Mouse (Mus musculus): ENCODE results near the gene Lrrfip1.

Lrrfip1 gene

DNA sequence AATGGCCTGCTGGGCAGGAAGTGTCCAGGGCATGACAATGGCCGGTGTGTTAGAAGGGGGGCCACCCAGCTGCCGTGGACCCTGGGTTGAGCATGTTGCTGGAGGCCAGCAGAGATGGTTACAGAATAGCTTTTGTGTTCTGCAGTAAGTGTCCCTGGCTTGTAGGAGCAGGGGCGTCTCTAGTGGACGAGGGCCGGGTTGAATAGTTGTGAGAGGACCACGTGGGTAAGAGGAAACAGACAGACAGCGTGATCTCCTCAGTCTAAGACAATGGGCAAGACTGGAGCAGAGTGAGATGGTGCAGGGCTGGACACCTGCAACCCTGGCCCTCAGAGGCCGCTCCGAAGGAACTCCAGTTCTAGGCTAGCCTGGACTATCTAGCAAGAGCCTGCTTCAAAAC is 57.2 kb downstream of the Lrrfip1 start:
- DNase-seq (ENCODE audit: low read depth, low spot score), result no peak

DNA sequence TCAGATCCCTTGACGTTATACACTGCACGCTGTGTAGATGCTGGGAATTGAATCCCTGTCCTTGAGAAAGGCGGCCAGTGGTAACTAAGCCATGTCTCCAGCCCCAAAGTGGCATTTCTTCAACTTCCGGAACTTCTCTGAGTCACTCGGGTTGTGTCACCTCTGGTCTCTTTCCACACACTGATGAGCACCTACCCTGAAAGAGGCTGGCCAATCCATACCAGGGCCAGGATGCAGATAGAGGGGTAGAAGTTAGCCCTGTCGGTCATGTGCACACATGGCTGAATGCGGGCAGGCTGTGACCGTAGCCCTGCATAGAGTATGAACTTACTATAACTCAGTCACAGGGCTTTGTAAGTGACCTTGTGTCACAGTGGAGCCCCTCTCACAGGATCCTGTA is 57.9 kb downstream of the Lrrfip1 start:
- no peak for DNase-seq (ENCODE audit: low read depth, low spot score)

DNA sequence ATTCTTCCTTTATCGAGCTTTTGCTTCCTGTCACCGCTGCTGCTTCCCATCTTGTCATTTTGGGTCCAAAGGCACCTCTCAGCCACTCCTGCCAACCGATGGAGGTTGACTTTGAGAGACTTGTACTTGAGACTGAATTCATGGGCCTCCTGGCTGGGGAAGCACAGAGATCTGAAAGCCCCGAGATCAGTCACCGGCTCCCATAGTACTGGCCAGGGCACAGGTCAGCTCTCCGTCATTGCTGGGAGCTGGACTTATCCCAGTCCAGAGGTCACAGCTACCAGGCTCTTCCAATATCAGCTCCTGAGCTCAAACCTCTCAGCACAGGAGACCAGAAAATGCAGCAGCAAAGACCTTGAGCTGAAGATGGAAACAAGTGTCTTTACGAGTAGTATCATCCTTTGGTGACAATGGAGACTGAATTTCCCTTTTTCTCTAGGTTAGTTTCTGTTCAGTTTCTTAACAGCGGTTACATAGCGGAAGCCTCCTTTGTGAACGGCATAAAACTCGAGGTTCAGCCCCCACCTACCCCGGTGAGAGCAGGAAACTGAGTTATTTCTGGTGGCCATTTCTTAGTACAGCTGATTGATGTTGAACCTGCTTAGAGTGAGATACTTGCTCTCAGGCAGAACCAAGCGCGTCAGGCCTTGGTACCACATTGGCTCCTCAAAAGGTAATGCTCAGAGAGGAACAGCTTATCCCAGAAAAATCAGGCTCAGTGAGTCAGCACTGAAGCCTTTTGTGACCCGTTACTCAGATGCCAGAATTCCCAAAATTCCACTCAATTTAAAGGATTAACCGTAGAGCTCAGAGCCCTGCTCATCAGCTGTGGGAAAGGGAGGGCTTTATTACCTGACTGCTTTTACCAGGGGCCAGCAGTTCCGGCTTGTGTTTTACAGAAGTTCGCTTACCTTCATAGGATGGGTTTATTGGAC is 59.0 kb downstream of the Lrrfip1 start:
- no peak for DNase-seq (ENCODE audit: low read depth, low spot score)

DNA sequence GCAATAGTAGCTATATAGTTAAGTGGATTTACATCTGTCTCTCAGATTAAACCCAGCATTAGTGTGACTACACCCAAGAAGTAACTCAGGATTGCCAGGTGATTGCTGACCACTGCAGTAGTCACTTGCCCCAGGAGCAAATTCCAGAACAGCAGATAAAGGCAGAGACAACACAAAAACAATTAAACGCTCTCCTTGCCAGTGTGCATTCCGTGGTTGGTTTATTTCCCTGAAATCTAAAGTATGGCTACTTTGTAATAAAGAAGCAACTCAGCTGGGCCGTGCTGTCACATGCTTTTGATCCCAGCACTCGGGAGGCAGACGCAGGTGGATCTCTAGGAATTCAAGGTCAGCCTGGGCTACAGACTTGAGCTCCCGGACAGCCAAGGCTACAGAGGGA is 59.7 kb downstream of the Lrrfip1 start:
- DNase-seq (ENCODE audit: low read depth, low spot score), result no peak

DNA sequence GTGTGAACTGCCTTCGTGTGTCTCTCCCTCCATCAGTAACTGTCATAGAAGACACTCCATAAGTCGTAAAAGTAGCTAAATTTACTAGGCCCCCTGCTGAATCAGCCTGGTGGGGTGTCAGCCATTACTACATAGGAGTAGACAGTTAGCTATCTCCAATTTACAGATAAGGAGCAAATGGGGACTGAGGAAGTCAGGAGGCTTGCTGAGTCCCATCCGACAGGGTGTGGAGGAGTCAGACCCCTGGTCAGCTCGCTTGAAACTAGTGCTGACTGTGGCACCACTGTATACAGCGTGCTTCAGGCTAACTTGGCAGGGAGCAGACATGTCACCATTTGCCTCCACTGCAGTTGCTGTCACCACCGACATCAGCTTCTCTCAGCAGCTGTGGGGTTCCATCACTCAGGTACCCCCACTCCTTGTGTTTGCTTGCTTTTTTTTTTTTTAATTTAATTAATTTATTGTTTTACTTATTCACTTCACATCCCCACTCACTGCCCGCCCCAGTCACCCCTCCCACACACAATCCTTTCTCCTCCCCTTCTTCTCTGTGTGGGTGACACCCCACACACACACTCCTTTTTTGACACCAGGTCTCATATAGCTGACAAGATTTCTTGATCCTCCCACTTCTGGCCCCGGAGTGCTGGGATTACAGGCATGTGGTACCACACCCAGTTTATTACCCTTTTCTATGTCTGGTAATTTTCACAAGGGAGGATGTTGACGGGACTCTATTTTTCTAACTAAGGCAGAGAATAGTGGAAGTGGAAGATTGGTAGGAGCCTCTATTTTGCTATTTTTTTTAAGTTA is 61.5 kb downstream of the Lrrfip1 start:
- DNase-seq (ENCODE audit: low read depth, low spot score), result no peak

DNA sequence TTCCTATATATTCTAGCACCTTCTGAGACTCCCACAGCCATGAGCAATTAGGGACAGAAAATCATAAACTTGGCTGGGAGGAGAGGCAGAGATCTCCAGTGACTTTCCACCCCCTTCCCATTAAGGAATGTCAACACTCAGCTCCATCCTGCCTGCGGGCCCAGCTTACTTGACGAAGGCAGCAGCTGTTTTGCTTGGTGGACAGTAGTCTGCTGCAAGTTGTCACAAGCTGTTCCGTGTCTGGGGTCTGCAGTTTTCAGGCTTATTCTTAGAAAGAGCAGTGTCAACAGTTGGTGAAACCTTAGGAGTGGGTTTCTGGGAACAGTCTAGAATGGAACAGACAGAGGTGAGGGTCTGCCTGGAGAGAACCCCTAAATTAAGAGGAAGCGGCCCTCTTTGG is 62.6 kb downstream of the Lrrfip1 start:
- no peak for DNase-seq (ENCODE audit: low read depth, low spot score)

DNA sequence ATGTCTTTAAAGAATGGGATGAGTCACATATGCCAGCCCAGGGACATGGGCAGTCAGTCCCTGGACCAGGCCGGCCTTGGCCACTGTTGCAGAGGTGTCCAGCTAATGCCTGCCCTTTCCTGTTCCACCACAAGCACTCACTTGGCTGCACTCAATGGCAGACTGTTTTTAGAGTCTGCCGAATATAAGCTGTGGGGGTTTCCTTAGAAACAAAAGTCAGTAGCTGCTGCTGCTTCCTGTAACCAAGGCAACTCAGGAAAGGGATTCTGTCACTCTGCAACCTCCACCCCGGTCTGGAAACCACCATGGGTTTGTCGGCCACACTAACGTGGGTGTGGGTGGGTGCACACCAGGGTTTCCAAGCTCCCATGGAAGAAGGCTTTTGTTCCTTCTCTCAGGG is 63.8 kb downstream of the Lrrfip1 start:
- DNase-seq (ENCODE audit: low read depth, low spot score), result no peak

DNA sequence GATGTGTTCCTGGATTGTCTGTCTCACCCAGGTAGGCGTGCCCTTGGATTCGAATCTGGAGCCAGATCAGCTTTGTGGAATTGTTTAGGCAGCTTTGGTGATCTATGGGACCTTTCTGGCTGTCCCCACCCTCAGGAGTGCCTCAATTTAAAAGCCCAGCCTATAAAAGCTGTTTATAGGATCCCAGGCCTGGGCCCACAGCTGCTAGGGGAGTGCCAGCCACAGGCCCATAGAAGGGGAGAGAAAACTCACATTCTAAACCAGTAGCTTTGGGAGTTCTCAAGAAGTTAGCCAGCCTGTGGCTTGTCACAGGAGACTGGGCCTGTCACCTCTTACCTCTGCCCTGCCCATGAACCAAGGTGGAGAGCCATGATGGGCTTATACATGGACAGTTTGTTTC is 65.5 kb downstream of the Lrrfip1 start:
- no peak for DNase-seq (ENCODE audit: low read depth, low spot score)

DNA sequence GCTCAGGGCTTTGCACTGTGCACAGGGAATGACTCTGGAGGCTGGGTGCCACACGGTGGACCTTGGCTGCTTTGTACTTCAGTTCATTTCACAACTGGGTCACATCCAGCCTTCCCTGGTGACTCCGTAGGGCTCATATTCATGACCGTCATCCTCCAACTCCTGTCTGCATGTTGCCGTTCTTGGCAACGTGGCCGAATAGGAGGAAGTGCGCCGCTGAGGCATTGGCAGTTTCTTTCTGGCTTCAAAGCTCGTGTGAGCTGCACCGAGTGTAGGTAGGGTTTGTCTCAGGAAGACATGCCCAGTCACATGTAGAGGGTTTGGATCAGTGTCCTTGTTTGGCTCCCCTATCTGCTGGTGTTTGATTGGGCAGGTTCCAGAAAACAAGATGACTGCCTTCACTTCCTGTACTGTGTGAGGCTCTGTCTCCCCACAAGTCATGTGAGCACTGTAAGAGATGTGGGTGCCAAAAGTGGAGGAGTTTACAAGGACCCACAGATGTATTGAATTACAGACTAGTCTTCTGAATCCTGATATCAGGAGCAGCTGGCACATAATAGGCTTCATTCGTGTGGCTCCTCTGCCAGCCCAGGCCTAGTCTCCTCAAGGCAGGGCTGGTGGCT is 66.5 kb downstream of the Lrrfip1 start:
- DNase-seq (ENCODE audit: low read depth, low spot score), result no peak

DNA sequence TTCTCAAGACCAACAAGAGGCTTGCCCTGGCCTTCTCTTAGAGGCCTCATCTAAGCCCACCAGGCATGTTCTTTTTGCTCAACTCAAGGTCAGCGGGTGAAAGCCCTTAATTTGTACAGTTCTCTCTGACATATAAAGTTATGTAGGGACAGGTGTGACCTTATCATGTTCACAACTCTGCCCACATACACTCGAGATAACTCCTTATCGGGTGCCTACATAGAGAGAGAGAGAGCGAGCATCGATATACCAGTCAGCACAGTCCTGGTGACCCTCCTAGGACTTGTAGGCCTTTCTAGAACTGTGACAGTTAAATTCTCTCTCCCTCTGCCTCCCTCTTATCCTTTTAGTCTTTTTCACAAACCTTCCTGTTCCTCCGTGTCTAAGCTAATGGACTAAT is 67.5 kb downstream of the Lrrfip1 start:
- no peak for DNase-seq (ENCODE audit: low read depth, low spot score)

DNA sequence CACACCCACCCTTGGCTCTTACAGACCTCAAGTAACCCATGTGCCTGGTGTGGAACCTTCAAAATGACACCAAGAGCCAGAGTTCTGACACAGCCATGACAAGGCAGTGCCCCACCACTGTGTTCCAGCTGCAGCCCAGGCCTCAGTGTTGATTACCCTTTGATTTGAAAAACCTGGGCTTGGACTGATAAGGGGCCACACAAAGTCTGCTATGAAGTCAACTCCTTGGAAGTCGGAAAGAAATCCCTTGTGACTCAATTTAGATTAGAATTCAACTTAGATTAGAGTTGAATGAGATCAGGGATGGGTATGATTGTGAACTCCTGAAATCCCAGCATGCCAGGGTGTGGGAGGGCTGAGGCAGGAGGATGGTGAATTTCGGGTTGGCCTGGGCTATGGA is 68.1 kb downstream of the Lrrfip1 start:
- no peak for DNase-seq (ENCODE audit: low read depth, low spot score)

DNA sequence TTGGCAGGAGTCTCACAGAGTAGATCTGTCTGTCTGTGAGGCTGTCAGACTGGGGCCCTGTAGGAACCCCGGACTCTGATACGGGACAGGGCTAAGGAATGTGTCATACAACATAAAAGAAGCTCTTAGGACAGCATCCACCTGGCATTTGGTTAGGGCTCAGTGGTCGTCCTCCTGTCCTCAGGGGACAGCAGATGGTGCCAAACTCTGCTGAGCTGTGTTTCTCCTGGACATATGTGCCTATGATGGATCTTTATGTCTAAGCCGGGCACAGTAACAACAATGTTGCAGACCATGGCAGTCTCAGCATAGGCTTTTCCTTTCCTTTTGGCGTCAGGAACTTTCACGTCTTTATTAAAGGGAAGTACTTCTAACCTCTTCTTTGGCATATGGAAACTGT is 69.2 kb downstream of the Lrrfip1 start:
- no peak for DNase-seq (ENCODE audit: low read depth, low spot score)

DNA sequence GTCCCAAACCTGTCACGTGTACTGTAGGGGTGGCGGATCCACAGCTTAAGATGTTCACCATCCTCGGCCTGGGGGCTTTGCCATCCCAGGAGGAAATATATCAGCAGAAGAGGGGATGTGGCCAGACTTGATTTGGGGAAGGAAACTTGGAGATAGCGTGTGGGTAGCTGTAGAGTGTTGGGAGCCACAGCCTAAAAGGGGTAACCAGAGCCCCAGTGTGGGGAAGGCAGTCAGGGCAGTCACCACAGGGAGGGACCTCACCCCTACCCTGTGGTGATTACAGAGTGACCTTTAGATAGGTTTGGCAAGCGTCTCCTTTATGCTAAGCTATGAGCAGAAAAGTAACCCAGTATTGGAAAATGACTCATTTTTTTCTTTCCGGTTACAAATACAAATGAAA is 71.0 kb downstream of the Lrrfip1 start:
- DNase-seq (ENCODE audit: low read depth, low spot score), result no peak

DNA sequence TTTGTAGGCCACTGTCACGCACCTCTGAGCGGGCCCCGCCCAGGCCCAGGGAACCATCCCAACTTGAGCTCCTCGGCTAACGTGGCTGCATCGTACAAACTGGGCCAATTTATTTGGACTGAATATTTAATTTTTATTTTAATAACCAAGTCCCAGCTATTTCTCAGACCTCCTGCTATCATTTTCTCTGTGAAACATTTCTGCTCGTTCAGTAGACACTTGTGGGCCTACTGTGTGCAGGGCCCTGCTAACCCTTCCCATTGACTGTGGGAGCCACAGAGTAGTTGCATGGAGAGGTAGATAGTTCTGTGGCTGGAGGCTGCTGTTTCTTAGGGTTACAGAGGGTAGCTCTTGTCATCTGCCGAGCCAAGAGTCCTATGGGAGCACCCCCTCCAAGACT is 72.0 kb downstream of the Lrrfip1 start:
- DNase-seq (ENCODE audit: low read depth, low spot score), result no peak

DNA sequence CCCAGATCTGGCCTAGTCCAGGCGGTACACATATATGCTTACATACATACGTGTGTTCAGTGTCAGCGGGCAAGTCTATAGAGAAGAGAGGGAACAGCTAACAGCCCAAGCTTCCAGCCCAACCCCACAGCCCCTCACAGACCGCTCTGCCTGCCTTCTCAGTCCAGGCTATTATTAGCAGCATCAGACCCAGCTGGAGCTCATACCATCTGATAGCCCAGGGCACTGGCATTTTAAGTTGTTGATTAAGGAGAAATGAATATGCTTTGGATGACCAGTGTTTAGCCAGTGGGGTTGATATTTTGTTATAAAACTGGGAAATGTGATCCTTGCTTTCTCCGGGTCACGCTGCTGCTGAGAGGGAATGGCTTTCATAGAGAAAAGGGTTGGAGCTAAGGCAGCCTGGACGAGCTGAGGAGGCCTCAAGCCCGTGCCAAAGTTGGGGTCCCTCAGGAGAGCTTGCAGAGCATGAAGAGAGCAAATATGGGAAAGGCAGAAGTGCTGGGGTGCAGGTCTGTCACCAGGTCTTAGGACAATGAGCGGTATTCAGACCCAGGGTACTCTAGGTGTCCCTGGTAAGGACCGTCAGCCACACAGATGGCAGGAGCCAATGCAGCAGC is 73.2 kb downstream of the Lrrfip1 start:
- DNase-seq (ENCODE audit: low read depth, low spot score), result no peak

DNA sequence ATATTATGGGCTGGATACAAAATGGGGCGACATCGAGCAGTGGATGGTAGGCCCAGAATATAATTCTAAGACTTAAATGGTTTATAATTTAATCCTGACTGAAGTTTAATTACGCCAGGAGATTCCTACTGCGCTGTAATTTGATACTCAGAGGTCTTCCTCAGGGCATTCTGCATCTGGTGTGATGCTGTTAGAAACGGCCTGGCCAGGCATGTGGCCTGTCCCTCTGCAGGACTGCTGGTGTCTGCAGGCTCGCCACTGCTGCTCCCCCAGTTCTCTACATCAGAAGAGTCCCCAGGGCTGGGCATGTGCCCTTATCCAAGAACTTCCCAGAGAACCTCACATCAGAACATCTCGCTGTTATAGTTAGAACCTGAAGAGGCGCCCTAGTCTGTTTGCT is 78.4 kb downstream of the Lrrfip1 start:
- no peak for DNase-seq (ENCODE audit: low read depth, low spot score)

DNA sequence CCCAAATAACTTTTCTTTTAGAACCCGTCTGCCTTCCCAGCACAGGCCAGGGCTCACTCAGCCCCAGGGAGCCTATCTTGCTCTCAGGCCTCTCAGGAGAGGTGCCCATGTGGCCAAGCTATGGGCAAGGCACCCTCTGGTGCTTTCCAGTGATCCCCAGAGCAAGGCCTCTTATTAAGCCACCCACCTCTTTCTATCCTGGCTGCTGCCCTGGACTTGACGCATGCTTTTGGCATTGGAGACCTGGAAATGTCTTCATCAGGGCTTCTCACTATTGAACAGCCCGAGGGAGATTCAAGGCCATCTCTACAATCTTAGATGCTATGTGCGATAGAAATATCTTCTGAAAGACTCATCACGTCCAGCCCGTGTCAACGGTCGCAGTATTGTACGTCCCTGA is 78.9 kb downstream of the Lrrfip1 start:
- DNase-seq (ENCODE audit: low read depth, low spot score), result no peak

DNA sequence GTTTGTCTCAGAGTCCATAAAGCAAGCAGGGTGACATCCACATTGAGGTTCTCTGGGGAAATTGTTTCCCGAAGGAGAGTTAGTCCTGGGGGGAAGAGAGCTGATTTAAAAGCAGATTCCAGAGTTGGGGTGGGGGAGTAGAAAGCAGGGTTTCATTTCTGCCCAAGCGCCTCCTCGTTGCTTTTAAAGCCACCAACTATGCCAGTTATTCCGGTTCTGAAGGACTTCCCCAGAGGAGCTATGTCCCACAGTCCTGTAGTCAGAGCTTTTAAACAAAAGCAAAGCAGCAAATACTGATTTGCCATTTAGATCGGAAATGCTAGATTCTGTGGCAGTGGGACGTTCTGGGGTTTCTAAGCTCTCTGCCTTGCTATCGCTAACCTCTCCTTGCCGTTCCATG is 79.4 kb downstream of the Lrrfip1 start:
- DNase-seq (ENCODE audit: low read depth, low spot score), result no peak

DNA sequence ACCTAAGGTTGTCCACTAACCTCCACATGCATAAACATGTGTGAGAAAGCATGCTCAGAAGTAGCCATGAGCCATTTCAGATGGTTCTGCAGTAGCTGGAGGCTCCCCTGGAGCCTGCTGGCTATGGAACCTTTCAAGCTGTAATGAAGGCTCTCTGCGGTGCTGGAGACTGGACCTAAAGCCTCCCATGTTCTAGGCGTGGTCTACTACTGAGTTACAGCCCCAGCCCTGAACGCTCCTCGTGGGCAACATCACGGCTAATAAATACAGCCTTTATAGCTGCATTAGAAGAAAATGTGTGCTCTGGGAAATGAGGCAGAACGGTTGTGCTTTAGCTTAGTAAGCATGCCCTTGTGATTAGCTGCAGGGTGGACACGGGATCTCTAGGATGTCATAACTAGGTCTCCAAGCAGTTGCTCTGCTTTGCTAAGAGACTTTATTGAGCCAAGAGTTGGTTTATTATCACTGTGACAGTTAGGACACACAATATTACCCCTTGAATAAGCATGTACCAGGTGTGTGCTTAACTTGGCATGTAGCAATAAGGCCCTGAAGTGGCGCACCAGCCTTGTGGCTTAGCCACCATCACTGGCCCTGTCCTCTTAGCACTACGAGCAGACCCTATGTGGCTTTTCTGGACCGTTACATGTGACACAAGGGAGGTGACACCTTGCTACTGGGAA is 81.3 kb downstream of the Lrrfip1 start:
- no peak for DNase-seq (ENCODE audit: low read depth, low spot score)

DNA sequence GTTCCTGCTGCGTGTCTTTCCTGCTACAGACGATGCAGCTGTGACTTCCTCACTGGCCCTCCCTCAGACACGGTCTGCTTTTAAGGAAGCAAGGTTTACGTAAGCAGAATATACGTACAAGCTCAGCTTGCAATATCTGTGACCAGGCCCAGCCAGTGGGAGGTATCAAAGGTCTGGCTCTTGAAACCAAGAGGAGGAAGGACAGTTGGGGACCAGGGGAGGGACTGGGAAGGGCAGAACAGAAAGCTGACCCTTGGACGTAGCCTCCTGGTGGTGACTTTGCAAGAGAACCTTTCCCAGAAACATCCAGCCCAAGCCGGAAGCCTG is 81.8 kb downstream of the Lrrfip1 start:
- no peak for DNase-seq (ENCODE audit: low read depth, low spot score)

DNA sequence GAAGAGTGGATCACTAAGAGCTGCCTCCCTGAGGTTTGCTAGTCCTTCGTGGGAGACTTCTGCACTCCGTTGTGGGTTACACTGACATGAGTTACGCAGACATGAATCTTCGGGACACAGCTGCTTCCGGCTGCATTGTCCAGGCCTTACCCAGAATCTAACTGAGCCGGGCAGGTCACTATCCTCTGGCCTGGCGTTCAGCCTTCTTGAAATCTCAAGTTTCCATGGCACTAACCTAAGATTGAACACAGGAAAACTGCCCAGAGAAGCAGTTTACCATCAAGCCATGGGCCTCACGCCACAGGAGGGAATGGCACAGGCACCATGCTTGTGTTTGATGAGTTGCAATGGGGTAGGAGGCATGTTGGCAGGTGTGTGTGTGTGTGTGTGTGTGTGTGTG is 85.8 kb downstream of the Lrrfip1 start:
- no peak for DNase-seq (ENCODE audit: low read depth, low spot score)

DNA sequence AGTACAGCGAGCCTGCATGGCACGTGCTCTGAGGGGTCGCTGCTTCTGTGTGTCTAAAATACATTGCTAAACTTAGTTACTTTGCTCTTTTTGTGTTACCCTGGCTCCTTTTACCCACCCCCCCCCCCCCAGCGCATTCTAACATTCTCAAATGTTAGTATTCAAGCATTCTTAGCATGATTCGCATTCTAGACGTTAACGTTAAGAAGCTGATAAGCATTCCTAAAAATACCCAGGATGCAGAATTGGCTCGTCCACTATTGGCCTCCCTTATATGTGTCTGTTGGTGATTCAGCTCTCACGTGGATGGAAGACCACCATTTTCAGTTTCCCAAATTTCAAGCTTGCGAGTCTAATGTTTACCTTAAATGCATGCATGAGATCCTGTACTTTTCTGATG is 86.5 kb downstream of the Lrrfip1 start:
- DNase-seq (ENCODE audit: low read depth, low spot score), result no peak
